Mouse (Mus musculus) heart, postnatal 10 days (tissue): ENCODE measurements around the gene Nfib. TPM values are rescaled to one million over a fixed set of nuclear protein-coding genes. Genes with fewer than 3 reads are reported as not detected.
A peak's percentile ranks its signal among the peaks of the same experiment; 100 is the strongest.
"Not testable (repeated sequence)": the region's sequence is repeated elsewhere in the genome, so short reads cannot be mapped to it uniquely, and the experiment has no call there.

Source experiments
- DNase-seq, 2 experiments: peaks; one replicate each; pipeline ENCODE4 v3.0.0; 2021
- intact Hi-C: fragments of 180-260 bp; cut with DNase I; formaldehyde crosslinking; loops from one replicate; pipeline ENCODE4 v1.15.1; 2025
- total RNA-seq, 2 experiments: library from RNA; stranded (reverse); gene quantifications; 2 replicates each; pipeline ENCODE4 v1.2.3; 2021

Nfib gene
- total RNA-seq, 2 experiments from 2014 or later = 177 to 181 TPM

GRCm38 (mm10) chr4:82297562-82297961, 408.0 kb downstream of the Nfib start:
- DNase-seq = no peak
- intact Hi-C loops = no loop called here

- DNase-seq = no peak
- intact Hi-C loops = no loop called here
Measured at GRCm38 (mm10) chr4:82294066-82294465, 411.5 kb downstream of the Nfib start.

- intact Hi-C loops = no loop called here
- no peak for DNase-seq
Measured at GRCm38 (mm10) chr4:82291174-82291847, 414.2 kb downstream of the Nfib start.

GRCm38 (mm10) chr4:82290623-82291022, 414.9 kb downstream of the Nfib start:
- no peak for DNase-seq
- intact Hi-C loops = no loop called here

- DNase-seq = no peak
- intact Hi-C loops = no loop called here
Measured at GRCm38 (mm10) chr4:82289596-82289995, 416.0 kb downstream of the Nfib start.

- intact Hi-C loops = no loop called here
- no peak for DNase-seq
Measured at GRCm38 (mm10) chr4:82288138-82288537, 417.4 kb downstream of the Nfib start.

GRCm38 (mm10) chr4:82287454-82287853, 418.1 kb downstream of the Nfib start:
- intact Hi-C loops = no loop called here
- no peak for DNase-seq

GRCm38 (mm10) chr4:82286931-82287330, 418.6 kb downstream of the Nfib start:
- intact Hi-C loops = no loop called here
- no peak for DNase-seq

- intact Hi-C loops = no loop called here
- no peak for DNase-seq
Measured at GRCm38 (mm10) chr4:82283536-82283935, 422.0 kb downstream of the Nfib start.

GRCm38 (mm10) chr4:82275996-82276395, 429.6 kb downstream of the Nfib start:
- no peak for DNase-seq
- intact Hi-C loops = no loop called here

- intact Hi-C loops = no loop called here
- no peak for DNase-seq
Measured at GRCm38 (mm10) chr4:82273049-82273754, 432.3 kb downstream of the Nfib start.

GRCm38 (mm10) chr4:82272099-82272498, 433.5 kb downstream of the Nfib start:
- intact Hi-C loops = no loop called here
- no peak for DNase-seq

GRCm38 (mm10) chr4:82271547-82271946, 434.0 kb downstream of the Nfib start:
- intact Hi-C loops = no loop called here
- peak in 1 of 2 experiments; percentile 27 for DNase-seq

- DNase-seq = no peak
- intact Hi-C loops = no loop called here
Measured at GRCm38 (mm10) chr4:82267832-82268778, 437.4 kb downstream of the Nfib start.

- intact Hi-C loops = no loop called here
- peak; percentile 34 to 40 for DNase-seq
Measured at GRCm38 (mm10) chr4:82266066-82266619, 439.4 kb downstream of the Nfib start.

- DNase-seq, intact Hi-C loops: not testable (repeated sequence)
Measured at GRCm38 (mm10) chr4:82258545-82258944, 447.0 kb downstream of the Nfib start.

GRCm38 (mm10) chr4:82252054-82252453, 453.5 kb downstream of the Nfib start:
- intact Hi-C loops = no loop called here
- DNase-seq = no peak

- DNase-seq = no peak
- intact Hi-C loops = no loop called here
Measured at GRCm38 (mm10) chr4:82250355-82250659, 455.2 kb downstream of the Nfib start.

- intact Hi-C loops = no loop called here
- no peak for DNase-seq
Measured at GRCm38 (mm10) chr4:82249518-82250354, 455.8 kb downstream of the Nfib start.

GRCm38 (mm10) chr4:82248961-82249360, 456.6 kb downstream of the Nfib start:
- intact Hi-C loops = no loop called here
- DNase-seq = no peak
